Mouse (Mus musculus): Measurements from ENCODE around the gene Rsph6a.

DNA sequence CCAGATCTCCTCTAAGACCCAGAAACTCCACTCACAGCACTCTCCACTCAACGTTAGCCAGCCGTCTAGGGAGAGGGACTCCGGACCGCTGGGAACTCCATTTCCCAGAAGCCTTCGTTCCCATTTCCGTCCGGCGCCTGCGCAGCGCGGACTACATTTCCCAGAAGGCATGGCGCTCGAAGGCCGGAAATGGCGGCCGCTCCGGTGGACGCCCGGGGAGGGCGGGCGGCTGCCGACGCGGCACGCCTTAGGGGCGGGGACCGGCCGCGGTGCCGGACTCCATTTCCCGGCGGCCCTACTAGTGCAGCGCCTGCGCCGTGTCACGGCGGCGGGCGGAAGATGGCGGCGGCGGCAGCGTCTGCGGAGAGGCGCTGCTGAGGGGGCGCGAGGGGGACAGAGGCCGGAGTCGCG, 30.4 kb upstream of the Rsph6a start, which contains the start of gene Sympk:
- TF ChIP-seq CTCF (IDR thresholded peaks at IDR 0.05; ENCODE audit: low read depth, low read length) (no peak), POLR2A (IDR thresholded peaks at IDR 0.05; ENCODE audit: borderline replicate concordance, low read depth, low read length) (no peak)
